Mouse (Mus musculus) urinary bladder, postnatal 10 days (tissue): ENCODE results near the gene Ccr7.

Experiments used
- DNase-seq: peaks from one replicate; pipeline ENCODE4 v3.0.0; 2022; ENCODE audit warnings: low spot score

Ccr7 gene

DNA sequence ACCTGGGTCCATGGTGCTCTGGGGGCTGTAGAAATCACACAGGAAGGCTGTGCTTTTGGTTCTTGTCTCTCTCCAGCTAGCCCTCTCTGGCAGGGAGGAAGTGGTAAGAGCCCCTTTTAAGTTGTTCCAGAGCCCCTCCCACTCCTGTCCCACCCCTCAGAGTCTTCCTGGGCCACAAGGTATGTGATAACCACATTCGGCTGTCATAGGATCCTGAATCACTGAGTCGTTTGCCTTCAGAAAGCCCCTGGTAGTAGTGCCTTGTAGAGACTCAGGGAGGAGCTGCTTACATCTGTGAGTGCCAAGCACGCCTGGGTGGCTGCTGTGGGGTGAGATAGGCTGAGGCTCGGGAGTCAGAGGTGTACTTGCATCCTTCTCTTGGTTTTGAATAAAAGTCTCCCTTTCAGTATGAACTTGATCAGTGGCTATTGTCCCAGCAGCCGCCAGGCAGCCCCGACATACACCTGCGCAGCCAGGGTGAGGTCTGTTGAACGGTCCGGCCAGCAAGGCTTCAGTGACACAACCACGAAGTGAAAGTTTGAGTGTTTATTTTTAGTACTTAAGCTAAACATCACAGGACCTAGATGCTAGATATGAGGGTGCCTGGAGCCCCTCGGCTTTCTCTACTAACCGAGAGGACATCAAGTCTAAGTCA lies at the start of gene Ccr7:
TSS of gene Ccr7 (minus strand) at position 91 of the 655 bp plus-strand sequence.
- no peak for DNase-seq

DNA sequence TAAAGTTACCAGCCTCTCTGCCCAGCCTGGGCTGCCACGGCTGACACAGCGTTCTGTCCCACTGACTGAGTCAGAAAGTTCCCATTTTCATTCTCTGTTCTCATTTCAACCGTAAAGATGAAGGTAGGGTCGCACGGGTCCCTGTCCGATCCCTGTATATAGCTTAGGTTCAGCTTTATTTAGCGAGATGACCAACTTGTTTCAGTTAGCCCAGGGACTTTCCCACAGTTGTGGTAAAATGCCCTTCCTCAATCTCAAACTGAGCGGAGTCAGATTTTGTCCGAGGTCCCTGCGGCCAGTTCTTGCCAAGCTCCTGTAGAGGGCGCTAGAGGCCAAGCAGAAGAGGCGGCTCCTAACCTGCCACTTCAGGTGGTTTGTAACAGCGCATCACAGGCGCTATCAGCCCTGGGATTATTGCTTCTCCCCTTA lies 34.3 kb upstream of the Ccr7 start:
- no peak for DNase-seq

DNA sequence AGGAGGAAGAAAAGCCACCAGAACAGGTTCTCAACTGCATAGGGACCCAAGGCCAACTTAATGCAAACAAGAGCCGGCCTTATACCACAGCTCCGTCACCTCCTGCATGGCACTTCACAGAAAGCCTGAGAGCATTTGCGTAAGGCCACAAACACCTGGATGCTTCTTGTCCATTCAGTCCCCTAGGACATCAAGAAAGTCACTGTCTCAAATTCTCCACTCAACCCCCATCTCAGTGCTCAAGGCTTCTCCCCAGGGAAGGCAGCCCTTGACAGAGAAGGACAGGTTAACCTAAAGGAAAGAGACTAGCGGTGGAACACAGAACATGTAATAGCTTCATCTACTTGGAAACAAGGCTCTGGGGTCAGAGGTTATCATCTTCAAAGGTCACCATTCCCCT lies 32.5 kb upstream of the Ccr7 start:
- no peak for DNase-seq

DNA sequence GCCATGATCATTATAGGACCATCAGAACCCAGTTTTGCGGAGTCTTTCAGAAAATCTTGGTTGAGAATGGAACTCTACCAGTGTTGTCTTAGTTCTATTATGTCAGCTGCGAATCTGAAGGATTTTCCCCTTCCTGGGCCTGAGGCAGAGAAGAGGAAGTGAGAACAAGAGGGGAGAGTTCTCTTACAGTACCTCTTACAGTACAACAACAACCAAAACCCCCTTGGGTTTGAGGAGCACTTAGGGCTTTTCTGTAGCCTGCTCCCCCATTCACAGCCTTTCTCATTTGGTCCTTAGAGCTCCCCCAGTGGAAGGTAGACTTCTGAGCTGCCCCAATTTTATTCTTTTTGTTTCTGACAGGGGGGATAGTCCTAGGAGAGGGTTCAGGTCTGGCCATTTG lies 32.0 kb upstream of the Ccr7 start:
- no peak for DNase-seq

DNA sequence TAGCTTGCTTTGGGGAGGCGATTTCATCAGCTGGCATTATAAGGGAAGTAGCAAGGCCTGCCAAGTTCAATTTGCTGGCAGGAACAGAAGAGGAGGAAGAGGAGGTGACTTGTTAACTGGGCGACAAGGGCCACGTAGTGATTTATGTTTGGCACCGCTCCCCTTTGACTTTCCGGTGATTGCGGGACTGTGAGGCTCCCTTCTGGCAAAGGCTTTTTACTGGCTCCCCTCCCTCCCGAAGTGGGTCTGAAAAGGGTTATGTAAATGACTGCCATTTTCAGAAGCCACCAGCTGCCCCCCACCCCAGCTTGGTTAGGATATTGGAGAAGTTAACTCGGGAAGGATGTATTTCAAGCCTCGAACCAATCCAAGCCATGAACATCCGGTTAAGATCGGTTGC lies 27.7 kb upstream of the Ccr7 start:
- no peak for DNase-seq

DNA sequence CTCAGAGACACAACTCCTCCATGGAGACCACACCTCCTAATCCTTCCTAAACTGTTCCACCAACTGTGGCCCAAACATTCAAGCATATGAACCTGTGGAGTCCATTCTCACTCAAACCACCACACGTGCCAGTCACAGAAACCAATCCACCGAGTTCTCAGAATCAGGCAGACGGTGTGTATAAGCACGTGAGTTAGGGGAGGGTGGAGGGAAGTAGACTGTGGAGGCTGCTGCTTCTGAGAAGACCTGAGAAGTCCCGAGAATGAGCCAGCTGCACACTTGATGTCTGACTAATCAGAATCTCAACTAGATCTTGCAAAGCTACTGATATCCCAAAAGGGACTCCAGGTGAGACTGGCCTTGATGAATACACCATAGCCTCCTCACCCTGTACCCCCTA lies 25.2 kb upstream of the Ccr7 start:
- no peak for DNase-seq

DNA sequence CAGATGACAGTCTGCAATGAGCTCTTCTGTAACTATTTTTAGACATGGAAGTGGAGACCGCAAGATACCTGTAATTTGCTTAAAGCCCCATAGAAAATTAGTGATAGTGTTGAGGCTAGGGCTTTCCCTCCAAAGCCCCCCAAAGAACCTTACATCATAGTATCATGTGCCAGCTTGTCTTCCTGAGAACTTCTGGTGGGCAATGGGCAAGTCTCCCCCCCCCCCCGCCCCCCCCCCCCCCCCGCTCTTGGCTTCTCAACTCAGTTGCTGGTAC lies 23.0 kb upstream of the Ccr7 start:
- no peak for DNase-seq

DNA sequence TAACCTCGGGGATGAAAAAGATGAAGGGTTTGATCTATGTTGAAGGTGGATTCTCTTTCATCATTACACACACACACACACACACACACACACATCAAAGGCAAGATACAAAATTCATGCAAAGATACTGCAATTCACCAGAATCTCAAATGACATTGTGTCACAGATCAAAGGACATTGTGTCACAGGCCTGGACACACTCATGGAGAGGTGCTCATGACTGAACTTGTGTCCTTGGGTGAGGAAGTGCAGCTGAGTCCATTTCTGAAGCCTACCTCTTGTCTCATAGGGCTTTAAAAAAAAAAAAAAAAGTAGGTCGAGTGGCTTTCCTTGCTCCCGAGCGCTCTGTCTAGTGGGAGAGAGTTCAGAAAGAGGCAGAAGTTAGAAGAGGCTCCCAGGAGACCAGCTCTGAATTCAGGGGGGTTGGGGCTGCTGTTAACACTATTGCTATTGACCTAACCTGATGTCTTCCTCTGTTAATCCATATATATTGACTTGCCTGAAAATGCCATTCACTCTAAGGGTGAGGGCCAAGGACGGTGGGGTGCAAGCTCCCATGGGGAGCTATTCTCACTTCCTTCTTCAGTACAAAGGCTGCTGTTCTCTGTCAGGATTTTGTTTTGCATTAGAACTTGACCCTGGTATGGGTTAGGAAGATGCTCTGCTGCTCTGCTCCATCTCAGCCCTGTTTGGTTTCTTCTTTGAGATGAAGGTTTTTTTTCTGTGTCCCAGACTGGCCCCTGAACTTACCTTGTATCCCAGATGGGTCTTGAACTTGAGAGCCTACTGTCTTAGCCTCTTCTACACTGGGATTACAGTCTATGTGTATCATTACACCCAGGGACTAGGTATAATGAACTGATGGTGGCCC lies 22.4 kb upstream of the Ccr7 start:
- DNase-seq: no peak

DNA sequence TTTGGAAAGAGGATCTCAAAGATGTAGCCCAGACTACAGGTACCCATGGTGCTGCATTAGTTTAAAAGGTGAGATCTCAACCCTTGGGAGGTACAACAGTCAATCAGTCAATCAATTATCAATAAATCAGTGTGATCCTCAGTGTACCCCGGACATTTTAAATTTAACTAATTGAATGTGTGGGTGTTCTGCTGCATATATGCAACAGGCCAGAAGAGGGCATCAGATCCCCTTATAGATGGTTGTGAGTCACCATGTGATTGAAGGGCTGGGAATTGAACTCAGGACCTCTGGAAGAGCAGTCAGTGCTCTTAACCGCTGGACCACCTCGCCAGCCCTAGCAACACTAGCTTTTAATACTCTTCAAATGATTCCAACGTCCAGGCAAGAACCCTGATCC lies 17.1 kb upstream of the Ccr7 start:
- DNase-seq: no peak

DNA sequence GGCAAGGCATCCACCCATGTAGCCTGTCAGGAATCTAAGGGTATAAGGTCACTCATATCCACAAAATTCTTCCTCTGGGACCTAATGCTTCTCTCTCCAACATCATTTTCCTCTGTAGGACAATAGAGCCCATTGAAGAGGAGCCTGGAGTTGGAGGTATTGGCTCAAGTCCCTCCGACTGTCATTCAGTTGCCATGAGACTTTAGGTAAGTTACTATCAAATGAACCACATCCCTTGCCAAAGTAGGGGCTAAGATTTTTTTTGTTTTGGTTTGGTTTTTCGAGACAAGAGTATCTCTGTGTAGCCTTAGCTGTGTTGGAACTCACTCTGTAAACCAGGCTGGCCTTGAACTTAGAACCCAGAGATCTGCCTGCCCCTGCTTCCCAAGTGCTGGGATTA lies 16.6 kb upstream of the Ccr7 start:
- DNase-seq: no peak

DNA sequence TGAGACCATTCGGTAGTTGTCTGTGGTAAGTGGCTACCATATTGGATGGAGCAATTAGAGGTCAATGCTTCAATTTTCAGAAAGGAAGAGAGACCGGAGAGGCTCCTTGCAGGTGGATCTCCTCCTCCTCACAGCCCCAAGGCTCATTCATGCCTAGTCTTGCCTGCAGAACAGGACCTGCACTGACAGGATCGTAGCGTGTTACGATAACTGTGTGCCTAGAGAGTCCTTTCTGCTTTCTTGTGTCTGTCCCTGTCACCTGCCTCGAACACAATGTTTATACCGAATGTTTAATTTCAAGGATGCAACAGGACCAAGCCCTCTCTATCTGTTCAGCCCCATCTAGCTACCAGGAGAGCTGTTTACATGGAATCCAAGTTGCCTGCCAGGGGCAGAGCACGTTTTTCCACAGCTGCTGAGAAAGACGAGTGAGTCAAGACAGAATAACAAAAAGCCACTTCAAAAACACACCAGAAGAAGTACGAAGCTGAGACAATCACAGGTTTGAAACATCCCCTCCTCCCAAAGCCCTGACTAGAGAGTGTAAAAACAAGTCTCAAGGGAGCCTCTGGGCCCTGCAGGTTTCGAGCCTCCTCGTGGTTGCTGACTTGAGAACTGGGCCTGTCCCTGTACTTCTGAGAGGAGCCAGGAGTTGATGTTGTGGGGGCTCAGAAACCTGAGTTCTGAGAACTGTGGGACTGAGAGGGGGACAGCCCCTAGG lies 15.8 kb upstream of the Ccr7 start:
- no peak for DNase-seq

DNA sequence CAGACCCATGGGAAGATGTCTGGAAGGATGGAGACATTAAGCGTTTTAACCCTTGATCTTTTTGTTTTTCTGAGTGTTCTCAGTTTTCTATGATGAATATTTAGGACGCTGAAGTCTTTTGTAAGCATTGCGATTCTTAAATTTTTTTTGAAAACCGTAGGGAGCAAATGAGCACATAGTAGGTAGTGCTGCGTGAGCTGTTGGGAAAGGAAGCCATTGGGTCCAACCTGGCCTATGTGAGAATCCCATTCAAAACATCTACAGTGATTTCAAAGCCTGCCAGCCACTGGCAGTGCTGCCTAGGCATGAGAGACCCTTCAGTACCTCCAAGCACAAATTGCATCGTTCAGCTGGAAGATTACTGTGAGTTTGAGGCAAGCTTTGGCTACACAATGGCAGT lies 15.1 kb upstream of the Ccr7 start:
- no peak for DNase-seq

DNA sequence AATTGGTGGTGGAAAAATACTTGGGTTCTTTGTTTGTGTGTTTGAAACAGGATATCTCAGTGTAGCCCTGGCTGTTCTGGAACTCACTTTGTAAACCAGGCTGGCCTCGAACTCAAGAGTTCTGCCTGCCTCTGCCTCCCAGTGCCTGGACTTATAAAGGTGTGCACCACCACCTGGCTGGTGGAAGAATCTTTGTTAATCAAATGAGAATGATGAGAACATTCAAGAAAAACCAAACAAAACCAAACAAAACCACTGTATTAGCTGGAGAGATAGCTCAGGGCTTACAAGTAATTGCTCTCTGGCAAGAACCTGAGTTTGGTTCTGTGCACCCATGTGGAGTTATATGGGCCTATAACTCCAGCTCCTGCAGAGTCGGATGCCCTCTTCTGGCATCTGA lies 14.6 kb upstream of the Ccr7 start:
- DNase-seq: no peak

DNA sequence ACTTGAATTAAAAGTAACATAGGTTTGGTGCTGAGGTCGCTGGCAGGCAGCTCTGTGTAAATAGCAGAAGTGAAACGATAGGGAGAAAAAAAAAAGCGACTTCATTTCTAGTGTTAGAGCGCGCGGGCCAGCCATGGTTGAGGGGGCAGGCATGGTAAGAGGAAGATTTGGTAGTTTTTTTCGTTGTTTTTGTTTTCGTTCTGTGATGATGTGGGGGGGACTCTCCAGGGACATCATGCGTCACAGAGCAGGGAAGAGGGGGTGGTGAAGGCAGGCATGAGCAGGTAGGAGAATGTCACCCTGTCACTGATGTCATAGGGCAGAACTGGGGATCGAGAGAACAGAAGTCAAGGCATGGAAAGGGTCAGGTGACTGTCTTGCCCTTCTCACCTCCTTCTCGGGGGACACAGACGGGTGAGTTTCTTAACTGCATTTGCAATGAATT lies 13.2 kb upstream of the Ccr7 start:
- DNase-seq: no peak

DNA sequence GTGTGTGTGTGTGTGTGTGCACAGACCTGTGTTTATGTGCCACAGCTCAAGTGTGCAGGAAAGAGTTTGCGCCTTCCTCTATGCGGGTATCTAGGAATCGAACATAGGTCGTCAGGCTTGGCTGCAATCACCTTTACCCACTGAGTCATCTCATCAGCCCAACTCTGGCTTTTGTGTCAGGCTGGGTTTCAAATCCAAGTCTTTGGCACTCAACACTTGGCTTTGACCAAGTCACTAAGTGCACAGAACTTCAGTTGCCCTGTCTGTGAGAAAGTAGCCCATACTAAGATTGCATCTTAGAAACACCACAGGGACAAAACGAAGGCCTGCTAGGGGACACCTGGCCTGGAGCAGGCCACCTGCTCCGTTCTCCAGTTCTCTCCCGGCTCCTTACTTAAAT lies 12.7 kb upstream of the Ccr7 start:
- DNase-seq: no peak

DNA sequence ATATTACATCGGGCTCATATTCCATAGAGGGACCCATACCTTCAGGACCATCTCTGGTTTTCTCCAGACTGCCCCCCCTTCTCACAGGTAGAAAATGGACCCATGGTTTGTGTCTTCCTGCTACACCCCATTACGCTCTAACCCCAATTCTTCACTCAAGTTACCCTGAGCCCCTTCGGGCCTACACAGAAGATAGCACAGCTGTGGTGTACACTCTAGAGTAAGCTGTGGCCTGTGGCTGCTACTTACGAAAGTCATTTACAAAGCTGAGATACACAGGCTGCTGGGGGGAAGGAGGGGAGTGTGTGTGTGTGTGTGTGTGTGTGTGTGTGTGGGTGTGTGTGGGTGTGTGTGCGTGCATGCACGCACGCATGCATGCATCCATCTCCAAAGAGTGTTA lies 11.4 kb upstream of the Ccr7 start:
- no peak for DNase-seq

DNA sequence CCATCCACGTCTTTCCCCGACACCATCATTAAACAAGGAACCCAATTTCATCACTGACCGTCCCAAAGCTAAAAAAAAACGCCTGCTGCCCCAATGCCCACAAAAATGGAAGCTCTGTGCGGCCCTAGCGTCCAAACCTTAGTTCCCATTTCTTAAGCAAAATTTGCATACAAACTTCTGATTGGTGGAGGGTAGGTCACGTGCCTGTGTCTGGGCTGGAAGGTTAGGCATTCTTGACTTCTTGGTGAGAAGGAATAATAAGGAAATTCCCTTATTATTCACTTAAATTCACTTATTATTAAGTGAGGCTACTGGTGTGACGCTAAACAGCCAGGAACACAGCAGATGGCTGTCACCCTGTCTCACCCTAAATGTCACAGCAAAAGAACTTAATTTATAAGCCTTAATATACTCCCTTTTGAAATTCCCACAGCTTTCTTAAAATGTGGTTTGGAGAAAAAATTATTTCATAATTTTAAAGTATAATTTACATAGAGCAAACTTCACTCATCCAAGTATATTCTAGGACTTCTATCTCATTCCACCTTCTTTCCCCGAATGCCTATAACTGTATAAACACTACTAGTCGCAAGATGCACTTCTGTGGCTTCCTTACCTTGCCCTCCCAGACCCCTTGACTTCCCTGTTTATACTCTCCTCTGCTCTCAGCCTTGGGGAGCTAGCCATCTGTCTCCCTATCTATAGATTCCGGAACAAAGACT lies 10.3 kb upstream of the Ccr7 start:
- DNase-seq: no peak

DNA sequence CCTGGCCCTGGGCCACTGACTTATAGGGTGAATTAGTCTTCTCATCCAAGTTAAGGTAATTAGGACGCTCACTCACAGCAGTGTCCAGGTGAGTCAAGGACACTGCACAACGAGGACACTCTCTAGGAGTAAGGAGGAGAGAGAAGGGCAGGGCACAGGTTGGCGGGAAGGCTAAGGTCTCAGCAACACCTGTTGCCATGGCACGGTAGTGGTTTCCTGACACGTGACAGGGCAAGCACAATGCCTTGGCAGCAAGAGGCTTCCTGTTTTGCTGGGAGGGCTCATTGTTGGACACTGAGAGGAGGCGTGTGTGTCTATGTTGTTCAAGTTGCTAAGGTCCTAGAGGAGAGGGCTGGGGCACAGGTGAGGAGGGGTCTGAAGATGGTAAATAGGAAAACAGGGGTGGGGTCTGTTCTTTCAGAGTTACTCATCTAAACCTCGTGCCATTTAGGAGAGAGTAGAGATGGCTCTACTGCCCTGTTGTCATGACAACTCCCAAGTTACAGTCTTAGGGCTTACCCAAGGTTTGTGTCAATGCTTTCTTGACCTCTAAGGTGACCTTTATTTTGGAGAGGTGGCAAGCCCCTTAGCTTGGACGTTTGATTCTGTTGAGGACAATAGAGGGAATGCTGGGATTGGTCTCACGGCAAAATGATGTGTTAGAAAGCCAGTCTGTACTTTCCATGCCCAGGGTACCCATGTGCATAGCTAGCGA lies 8.3 kb upstream of the Ccr7 start:
- no peak for DNase-seq

DNA sequence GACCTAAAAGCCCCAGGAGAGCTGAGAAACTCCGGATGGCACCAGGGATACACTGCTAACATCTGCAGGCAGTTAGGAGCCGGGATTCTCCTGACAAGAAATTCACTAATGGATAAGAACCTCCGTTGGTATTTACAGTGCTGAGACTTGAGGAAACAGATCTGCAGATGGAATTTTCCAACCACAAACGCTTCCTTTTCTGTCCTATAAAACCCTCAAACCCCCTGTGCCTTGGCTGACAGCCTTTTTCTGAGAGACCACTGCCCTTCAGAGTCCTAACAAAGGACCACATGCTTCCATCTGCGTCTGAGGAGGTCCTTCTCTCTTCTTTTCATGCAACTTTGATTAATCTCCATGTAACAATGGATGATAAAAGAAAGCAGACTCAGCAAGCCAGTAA lies 6.8 kb upstream of the Ccr7 start:
- DNase-seq: no peak

DNA sequence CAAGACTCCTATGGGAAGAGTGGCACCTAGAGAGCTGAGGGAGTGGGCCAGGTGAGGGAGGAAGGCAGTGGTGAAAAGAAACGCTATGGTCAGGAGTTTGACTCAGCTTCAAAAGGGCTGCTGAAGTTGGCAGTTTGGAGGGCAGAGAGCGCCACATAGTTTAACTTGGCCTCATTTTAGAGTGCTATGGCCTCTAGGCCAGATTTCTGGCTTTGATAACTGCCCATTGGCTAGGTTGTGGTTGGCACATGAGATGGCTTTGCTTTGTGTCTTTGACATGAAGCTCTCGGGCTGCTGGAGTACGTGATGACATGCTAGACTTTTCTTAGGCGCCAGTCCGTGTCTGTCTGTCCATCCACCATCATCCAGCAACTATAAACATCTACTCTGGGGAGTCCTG lies 5.4 kb upstream of the Ccr7 start:
- no peak for DNase-seq

DNA sequence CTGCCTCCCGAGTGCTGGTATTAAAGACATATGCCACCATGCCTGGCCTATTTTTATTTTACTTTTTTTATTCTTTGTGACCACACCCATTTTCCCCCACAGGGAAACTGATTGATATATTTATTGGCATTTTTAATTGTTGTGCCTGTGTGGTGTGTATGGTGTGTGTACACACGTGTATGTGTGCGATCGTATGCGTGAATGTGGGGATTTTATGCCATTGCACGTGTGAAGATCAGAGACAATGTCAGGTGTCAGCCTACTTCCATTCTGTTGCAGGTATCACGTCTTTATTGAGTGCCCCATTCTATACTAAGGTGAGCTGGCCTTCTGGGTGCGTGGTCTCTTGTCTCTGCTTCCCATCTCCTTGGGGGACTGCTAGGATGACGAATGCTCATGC lies 940 bp upstream of the Ccr7 start:
- DNase-seq: no peak
